Mouse (Mus musculus) embryonic facial prominence, embryonic 11.5 days (tissue): ENCODE measurements around the gene Iqsec2. TPM values are rescaled to one million over a fixed set of nuclear protein-coding genes. Genes with fewer than 3 reads are reported as not detected.

Experiments
- ATAC-seq: fragments of 200-750 bp; cut with Nextera tagmentation; replicated peaks from 2 replicates; pipeline ENCODE4 v1.8.0; 2017; ENCODE audit warnings: low read depth; ENCODE audit not compliant: insufficient number of reproducible peaks, low FRiP score, low TSS enrichment
- DNase-seq: peaks from one replicate; pipeline ENCODE4 v3.0.0-alpha.2; 2015; ENCODE audit warnings: low spot score
- H3K27ac ChIP-seq: fragments of 300-500 bp; sonication (generic); replicated peaks from 2 replicates; pipeline ENCODE4 v1.5.1; 2014; ENCODE audit warnings: mild to moderate bottlenecking, low read depth, low read length, control low read depth
- H3K27me3 ChIP-seq: fragments of 300-500 bp; sonication (generic); 2 replicates; pipeline ENCODE4 v1.6.1; 2014; ENCODE audit warnings: mild to moderate bottlenecking, low read length, moderate library complexity, mixed read lengths; ENCODE audit not compliant: control insufficient read depth, insufficient read depth
- H3K36me3 ChIP-seq: fragments of 300-500 bp; sonication (generic); replicated peaks from 2 replicates; pipeline ENCODE4 v1.6.1; 2014; ENCODE audit warnings: low read depth, mild to moderate bottlenecking, low read length, moderate library complexity, mixed read lengths; ENCODE audit not compliant: control insufficient read depth, insufficient read depth
- H3K4me1 ChIP-seq: fragments of 300-500 bp; sonication (generic); 2 replicates; pipeline ENCODE4 v1.6.1; 2014; ENCODE audit warnings: low read length, mixed read lengths; ENCODE audit not compliant: control insufficient read depth, insufficient read depth
- H3K4me2 ChIP-seq: fragments of 300-500 bp; sonication (generic); 2 replicates; pipeline ENCODE4 v1.6.1; 2014; ENCODE audit warnings: low read depth, mild to moderate bottlenecking, control low read depth, low read length, moderate library complexity
- H3K4me3 ChIP-seq: fragments of 300-500 bp; sonication (generic); 2 replicates; pipeline ENCODE4 v1.5.1; 2014; ENCODE audit warnings: low read depth, low read length, control low read depth
- H3K9ac ChIP-seq: fragments of 300-500 bp; sonication (generic); replicated peaks from 2 replicates; pipeline ENCODE4 v1.6.1; 2014; ENCODE audit warnings: mild to moderate bottlenecking, control low read depth, low read length
- H3K9me3 ChIP-seq: fragments of 300-500 bp; sonication (generic); replicated peaks from 2 replicates; pipeline ENCODE4 v1.6.1; 2016; ENCODE audit warnings: mild to moderate bottlenecking, low read length, inconsistent platforms, mixed read lengths; ENCODE audit not compliant: control insufficient read depth
- WGBS: fragments of 180-500 bp; shearing (Covaris S2); extraction: QIAGEN DNeasy Blood & Tissue Kit; methylation state at CpG from one replicate; pipeline ENCODE4 v1.1.7; 2014; 5-methylcytosine and 5-hydroxymethylcytosine counted together
- polyA plus RNA-seq: library from polyadenylated mRNA; unstranded; fragments of >200 nt; fragmentation: Nextera tagmentation; extraction: Ambion mirVana; gene quantifications from 2 replicates; pipeline ENCODE4 v1.2.1, GENCODE M21; 2014

Iqsec2 gene
- polyA plus RNA-seq, 1 experiment from 2014 or later, result 2.7 TPM

DNA sequence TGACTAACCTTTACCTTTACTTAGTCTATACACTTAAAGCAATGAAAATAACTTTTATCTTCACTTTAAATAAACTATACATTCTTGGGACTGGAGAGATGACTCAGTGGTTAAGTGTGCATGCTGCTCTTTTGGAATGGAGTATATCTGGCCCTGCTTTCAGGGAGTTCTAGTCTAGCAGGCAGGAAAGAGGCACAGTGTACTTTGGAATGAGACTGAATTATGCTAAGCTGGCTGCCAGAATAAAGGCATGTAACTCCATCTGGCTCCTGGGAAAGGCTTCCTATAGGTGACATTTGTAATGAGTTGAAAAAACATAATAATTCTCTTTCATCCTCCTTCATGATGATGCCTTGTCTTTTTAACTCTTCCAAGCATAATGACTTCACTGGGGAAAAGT is 43.1 kb downstream of the Iqsec2 start:
- DNase-seq, result no peak
- Histone ChIP-seq H3K4me3 (no peak overlapping the region), H3K36me3 (no peaks in the 10 kb centered on the region), H3K4me1 (no peaks in the 10 kb centered on the region), H3K4me2 (no peak overlapping the region), H3K9me3 (no peaks in the 10 kb centered on the region), H3K27me3 (peaks cover 6% of the 10 kb centered on the region; the same call in 1 of the 2 replicates), H3K27ac (no peak overlapping the region), H3K9ac (no peak overlapping the region)
- ATAC-seq, result no peak

DNA sequence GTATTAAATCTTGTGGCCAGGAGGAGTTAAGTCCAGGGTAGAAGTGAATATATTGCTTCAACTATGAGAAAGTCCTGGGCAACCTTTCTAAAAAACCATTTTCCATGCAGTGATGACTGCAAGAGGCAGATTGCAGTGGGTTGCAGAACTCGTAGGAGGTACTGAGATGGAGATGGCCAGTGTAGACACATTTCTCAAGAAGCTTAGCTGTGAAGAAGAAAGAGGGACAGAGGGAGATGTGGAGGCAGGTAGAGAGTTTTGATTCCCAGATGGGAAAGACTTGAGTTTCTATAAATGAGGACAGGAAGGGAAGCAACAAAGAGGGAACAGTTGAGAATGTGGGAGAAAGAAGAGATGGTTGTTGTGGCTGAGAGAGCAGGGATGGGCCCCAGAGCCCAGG is 47.2 kb downstream of the Iqsec2 start:
- Histone ChIP-seq H3K4me3 (no peak overlapping the region), H3K9ac (no peak overlapping the region), H3K36me3 (no peaks in the 10 kb centered on the region), H3K27ac (no peak overlapping the region), H3K9me3 (no peaks in the 10 kb centered on the region), H3K4me1 (no peaks in the 10 kb centered on the region), H3K27me3 (peaks cover 5% of the 10 kb centered on the region; the same call in 1 of the 2 replicates), H3K4me2 (no peak overlapping the region)
- no peak for DNase-seq
- ATAC-seq, result no peak
- 86% methylated on average over 1 of the region's 1 CpGs for WGBS

DNA sequence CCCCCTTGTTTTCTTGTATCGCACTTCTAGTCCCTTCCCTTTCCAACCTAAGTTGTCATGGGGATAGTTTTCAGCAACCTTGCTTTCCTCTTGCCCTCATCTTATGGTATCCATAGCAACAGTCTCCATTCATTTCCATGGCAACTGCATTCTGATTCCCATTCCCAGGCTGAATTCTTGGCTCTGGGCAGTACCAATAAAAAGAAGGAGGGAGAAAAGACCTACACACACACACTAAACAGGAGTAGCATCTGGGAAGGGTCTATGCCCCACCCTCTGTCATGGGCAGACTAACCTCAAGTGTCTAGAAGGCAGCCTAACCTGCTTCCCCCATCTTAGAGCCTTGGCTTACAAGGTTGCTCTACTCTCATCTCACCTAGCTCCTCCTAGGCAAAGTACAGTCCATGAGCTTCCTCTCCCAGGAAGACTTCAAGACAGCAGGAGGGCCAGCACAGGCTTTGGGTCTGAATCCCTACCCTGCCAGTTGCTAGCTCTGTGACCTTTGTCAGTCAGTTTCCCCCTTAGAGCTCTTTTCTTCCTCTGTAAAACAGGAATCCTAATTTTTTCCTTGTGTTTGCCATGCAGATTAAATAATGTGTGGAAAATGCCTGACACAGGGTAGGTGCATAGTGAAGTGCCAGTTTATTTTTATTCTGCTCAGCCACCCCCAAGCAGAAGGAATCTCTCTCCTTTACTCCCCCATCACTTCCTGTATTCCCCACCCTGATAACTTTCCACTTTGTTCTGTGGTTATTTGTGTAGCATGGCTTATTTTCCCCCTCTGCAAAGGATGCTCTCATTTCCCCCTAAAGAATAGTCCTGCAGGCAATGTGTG is 54.0 kb downstream of the Iqsec2 start:
- 65% methylated on average over 1 of the region's 1 CpGs for WGBS
- Histone ChIP-seq H3K4me1 (no peaks in the 10 kb centered on the region), H3K4me2 (no peak overlapping the region), H3K4me3 (no peak overlapping the region), H3K36me3 (no peaks in the 10 kb centered on the region), H3K9me3 (no peaks in the 10 kb centered on the region), H3K27ac (no peak overlapping the region), H3K27me3 (peaks cover 14% of the 10 kb centered on the region), H3K9ac (no peak overlapping the region)
- peak; percentile 62 for ATAC-seq
- peak; percentile 16 for DNase-seq

DNA sequence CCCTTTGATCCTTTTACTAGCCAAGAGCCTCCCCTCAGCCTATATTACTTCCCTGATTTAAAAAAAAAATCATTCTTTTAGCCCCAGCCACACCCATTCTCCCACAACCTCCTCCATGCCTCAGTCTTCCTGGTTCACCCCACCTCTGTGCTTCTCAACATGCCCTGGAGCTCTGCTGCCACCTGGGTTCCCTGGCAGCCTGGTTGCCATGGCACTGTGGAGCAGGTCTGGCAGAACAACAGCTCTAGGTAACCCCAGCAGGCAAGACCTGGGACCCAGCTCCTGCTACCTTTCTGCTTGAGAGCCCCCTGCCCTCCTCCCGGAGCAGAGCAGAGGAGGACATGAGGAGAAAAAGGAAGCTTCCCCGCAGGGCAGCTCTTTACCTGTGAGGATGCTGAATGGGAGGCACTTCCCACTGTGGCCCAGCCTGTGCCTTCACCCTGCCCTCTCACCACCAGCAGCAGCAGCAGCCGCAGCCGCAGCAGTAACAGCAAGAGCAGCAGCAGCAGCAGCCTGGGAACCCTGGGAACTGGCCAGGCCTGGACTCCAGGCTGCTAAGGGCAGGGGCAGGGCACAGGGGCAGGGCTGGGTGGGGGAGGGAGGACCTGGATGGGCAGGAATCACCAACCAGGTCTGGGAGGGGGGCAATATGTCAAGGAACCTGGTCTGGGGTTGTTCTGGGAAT is 57.8 kb downstream of the Iqsec2 start:
- Histone ChIP-seq H3K9ac (no peak overlapping the region), H3K9me3 (no peaks in the 10 kb centered on the region), H3K36me3 (no peaks in the 10 kb centered on the region), H3K4me3 (no peak overlapping the region), H3K27ac (no peak overlapping the region), H3K4me2 (no peak overlapping the region), H3K27me3 (peaks cover 20% of the 10 kb centered on the region), H3K4me1 (no peaks in the 10 kb centered on the region)
- ATAC-seq (no peak), DNase-seq (no peak)
- WGBS, result 7% methylated on average over 4 of the region's 4 CpGs

DNA sequence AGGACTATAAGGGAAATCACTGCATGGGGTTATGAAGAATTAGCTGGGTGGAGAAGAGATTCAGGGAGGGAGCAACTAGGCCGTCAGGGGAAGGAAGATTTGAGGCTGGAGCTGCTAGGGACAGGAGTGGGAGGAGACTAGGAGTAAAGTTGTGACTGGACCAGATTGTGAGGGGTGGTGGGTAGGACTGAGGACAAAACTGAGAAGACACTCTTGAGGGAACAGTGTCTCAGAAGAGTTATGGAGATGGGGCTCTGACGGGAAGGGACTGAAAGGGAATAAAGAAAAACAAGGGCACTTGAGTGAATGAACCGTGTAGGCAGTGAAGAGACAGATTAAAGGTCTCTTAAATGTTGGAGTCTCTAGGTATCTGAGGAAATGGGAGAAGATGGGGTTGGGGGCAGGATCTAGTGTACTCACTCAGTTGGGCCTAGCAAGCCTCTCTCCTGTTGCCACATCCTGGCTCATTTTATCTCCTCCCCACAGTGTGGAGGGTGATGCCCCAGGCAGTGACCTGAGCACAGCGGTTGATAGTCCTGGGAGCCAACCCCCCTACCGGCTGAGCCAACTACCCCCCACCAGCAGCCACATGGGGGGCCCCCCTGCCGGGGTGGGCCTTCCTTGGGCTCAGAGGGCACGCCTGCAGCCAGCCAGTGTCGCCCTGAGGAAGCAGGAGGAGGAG is 58.5 kb downstream of the Iqsec2 start:
- Histone ChIP-seq H3K9ac (no peak overlapping the region), H3K36me3 (no peaks in the 10 kb centered on the region), H3K9me3 (no peaks in the 10 kb centered on the region), H3K27me3 (peaks cover 22% of the 10 kb centered on the region), H3K4me3 (no peak overlapping the region), H3K4me1 (no peaks in the 10 kb centered on the region), H3K27ac (no peak overlapping the region), H3K4me2 (no peak overlapping the region)
- ATAC-seq (no peak), DNase-seq (no peak)
- 23% methylated on average over 8 of the region's 8 CpGs for WGBS

DNA sequence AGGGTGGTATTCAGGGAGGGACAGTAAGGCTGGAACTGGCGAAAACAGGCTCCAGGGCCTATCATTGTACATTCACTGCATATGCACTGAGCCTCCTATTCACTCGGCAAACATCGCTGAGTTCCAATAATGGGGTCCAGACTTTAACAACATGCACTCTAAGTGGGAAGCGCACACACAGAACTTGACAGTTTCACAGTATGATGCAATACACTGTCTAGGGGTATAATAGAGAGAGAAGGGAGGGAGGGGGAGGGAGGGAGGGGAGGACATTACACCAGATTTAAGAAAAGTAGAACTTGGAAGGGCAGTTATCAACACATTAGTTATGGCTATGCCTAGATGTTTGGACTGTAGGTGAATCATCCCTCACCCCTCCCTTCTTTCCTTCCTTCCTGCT is 59.2 kb downstream of the Iqsec2 start:
- Histone ChIP-seq H3K27me3 (peaks cover 22% of the 10 kb centered on the region), H3K4me3 (no peak overlapping the region), H3K4me1 (no peaks in the 10 kb centered on the region), H3K9me3 (no peaks in the 10 kb centered on the region), H3K4me2 (no peak overlapping the region), H3K9ac (no peak overlapping the region), H3K36me3 (no peaks in the 10 kb centered on the region), H3K27ac (no peak overlapping the region)
- ATAC-seq (no peak; the same call in 1 of the 2 replicates), DNase-seq (no peak)
- 64% methylated on average over 4 of the region's 4 CpGs for WGBS

DNA sequence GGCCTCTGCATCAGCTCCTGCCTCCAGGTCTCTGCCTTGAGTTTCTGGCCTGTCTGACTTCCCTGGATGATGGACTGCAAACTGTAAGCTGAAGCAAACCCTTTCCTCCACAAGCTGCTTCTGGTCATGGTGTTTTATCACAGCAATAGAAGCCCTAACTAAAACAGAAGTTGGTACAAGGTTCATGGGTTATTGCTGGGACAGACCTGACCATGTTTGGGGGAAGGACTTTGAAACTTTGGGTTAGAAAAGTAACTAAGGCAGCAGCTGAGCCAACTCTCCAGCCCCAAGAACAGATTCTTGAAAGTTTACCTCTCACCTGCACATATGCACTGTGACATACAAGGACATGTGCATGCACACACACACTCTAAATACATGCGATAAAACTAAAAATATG is 61.4 kb downstream of the Iqsec2 start:
- Histone ChIP-seq H3K9ac (no peak overlapping the region), H3K9me3 (no peaks in the 10 kb centered on the region), H3K27me3 (peaks cover 22% of the 10 kb centered on the region), H3K4me3 (no peak overlapping the region), H3K36me3 (no peaks in the 10 kb centered on the region), H3K4me2 (no peak overlapping the region), H3K27ac (no peak overlapping the region), H3K4me1 (no peaks in the 10 kb centered on the region)
- no peak for DNase-seq
- no peak for ATAC-seq
- 100% methylated on average over 1 of the region's 1 CpGs for WGBS

DNA sequence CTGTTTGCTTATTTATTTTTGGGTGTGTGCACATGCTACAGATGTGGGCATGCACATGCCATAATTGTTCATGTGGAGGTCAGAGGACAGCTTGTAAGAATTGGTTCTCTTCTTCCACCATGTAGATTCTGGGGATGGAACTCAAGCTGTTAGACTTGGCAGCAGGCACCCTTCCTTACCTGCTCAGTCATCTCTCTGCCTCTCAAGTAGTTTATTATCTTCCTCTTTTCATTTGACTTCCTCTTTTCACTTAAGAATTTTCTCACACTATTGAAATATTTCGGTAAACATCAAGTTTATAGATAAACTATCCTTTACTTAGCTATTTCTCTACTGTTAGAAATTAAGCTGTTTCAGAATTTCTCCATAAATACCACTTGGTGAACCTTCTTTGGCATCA is 70.6 kb downstream of the Iqsec2 start:
- H3K9ac ChIP-seq, result no peak overlapping the region
- no peak overlapping the region for H3K4me2 ChIP-seq
- 68% methylated on average over 1 of the region's 1 CpGs for WGBS
- no peak overlapping the region for H3K4me3 ChIP-seq
- no peaks in the 10 kb centered on the region for H3K4me1 ChIP-seq
- H3K36me3 ChIP-seq, result no peaks in the 10 kb centered on the region
- peaks cover 4% of the 10 kb centered on the region for H3K27me3 ChIP-seq
- DNase-seq (no peak), ATAC-seq (no peak)
- H3K27ac ChIP-seq, result no peak overlapping the region
- no peaks in the 10 kb centered on the region for H3K9me3 ChIP-seq
